Mouse (Mus musculus): ENCODE results near the gene Vkorc1l1.

- TF ChIP-seq CTCF (IDR thresholded peaks at IDR 0.05; ENCODE audit: insufficient read depth, low read depth, low read length) = no peak
- no peak for TF ChIP-seq POLR2A (IDR thresholded peaks at IDR 0.05; ENCODE audit: insufficient read depth, low read depth, low read length)
Measured at GRCm38 (mm10) chr5:129954473-129955254, 12.9 kb downstream of the Vkorc1l1 start.

All from olfactory bulb, adult 2 months (tissue).